Mouse (Mus musculus): ENCODE measurements around the gene Pex11a.
A peak's percentile ranks its signal among the peaks of the same experiment; 100 is the strongest.
"Not testable (repeated sequence)": the region's sequence is repeated elsewhere in the genome, so short reads cannot be mapped to it uniquely, and the experiment has no call there.

Gene Pex11a

GRCm38 (mm10) chr7:79742659-79743536, at the start of gene Pex11a, which contains the start of gene Wdr93:
Gene Pex11a, minus strand, starts transcription at chr7:79743131.
Gene Wdr93, plus strand, starts transcription at chr7:79743163.
- peak; percentile 92 for DNase-seq

GRCm38 (mm10) chr7:79789812-79790211, 46.9 kb upstream of the Pex11a start:
- not testable (repeated sequence) for DNase-seq

- DNase-seq: peak; percentile 85
Observed at GRCm38 (mm10) chr7:79786295-79786694, 43.4 kb upstream of the Pex11a start.

GRCm38 (mm10) chr7:79782516-79782855, 39.6 kb upstream of the Pex11a start:
- DNase-seq: no peak

GRCm38 (mm10) chr7:79781826-79782515, 39.0 kb upstream of the Pex11a start:
- DNase-seq: no peak

GRCm38 (mm10) chr7:79780647-79781626, 38.0 kb upstream of the Pex11a start:
- DNase-seq: peak; percentile 84

- DNase-seq: peak; percentile 21
Observed at GRCm38 (mm10) chr7:79771561-79772512, 28.9 kb upstream of the Pex11a start.

- DNase-seq: no peak
Observed at GRCm38 (mm10) chr7:79769664-79770063, 26.7 kb upstream of the Pex11a start.

- no peak for DNase-seq
Observed at GRCm38 (mm10) chr7:79765991-79766390, 23.1 kb upstream of the Pex11a start.

GRCm38 (mm10) chr7:79762106-79762505, 19.2 kb upstream of the Pex11a start:
- no peak for DNase-seq

GRCm38 (mm10) chr7:79761124-79761876, 18.4 kb upstream of the Pex11a start:
- DNase-seq: no peak

GRCm38 (mm10) chr7:79759766-79760165, 16.8 kb upstream of the Pex11a start:
- DNase-seq: no peak

GRCm38 (mm10) chr7:79758176-79758575, 15.2 kb upstream of the Pex11a start:
- DNase-seq: no peak

- no peak for DNase-seq
Observed at GRCm38 (mm10) chr7:79756334-79756733, 13.4 kb upstream of the Pex11a start.

GRCm38 (mm10) chr7:79749511-79749910, 6.6 kb upstream of the Pex11a start:
- DNase-seq: no peak

GRCm38 (mm10) chr7:79747659-79748058, 4.7 kb upstream of the Pex11a start:
- no peak for DNase-seq

- no peak for DNase-seq
Observed at GRCm38 (mm10) chr7:79744585-79744984, 1.7 kb upstream of the Pex11a start.

- DNase-seq: no peak
Observed at GRCm38 (mm10) chr7:79744051-79744450, 1.1 kb upstream of the Pex11a start.

GRCm38 (mm10) chr7:79742277-79742658, 663 bp downstream of the Pex11a start:
- DNase-seq: no peak

GRCm38 (mm10) chr7:79740279-79740678, 2.7 kb downstream of the Pex11a start:
- DNase-seq: no peak

- no peak for DNase-seq
Observed at GRCm38 (mm10) chr7:79738913-79739312, 4.0 kb downstream of the Pex11a start.

Measured in embryo, embryonic 11 days (tissue).